Mouse (Mus musculus) kidney, embryonic 14.5 days (tissue): ENCODE results near the gene Clca2. TPM values are rescaled to one million over a fixed set of nuclear protein-coding genes. Genes with fewer than 3 reads are reported as not detected.

Source experiments
- ATAC-seq: fragments of 200-750 bp; cut with Nextera tagmentation; 2 replicates; pipeline ENCODE4 v1.8.0; 2017; ENCODE audit warnings: moderate number of reproducible peaks, mild to moderate bottlenecking, moderate TSS enrichment, moderate library complexity; ENCODE audit not compliant: low FRiP score, low TSS enrichment
- H3K27ac ChIP-seq: fragments of 300-500 bp; sonication (generic); 2 replicates; pipeline ENCODE4 v1.5.1; 2014; ENCODE audit warnings: low read depth, mild to moderate bottlenecking, low read length, moderate library complexity, mixed read lengths
- H3K27me3 ChIP-seq: fragments of 300-500 bp; sonication (generic); 2 replicates; pipeline ENCODE4 v1.6.1; 2014; ENCODE audit warnings: mild to moderate bottlenecking, low read length; ENCODE audit not compliant: control insufficient read depth, insufficient read depth
- H3K36me3 ChIP-seq: fragments of 300-500 bp; sonication (generic); 2 replicates; pipeline ENCODE4 v1.6.1; 2014; ENCODE audit warnings: low read length, mixed read lengths; ENCODE audit not compliant: control insufficient read depth, insufficient read depth
- H3K4me1 ChIP-seq: fragments of 300-500 bp; sonication (generic); 2 replicates; pipeline ENCODE4 v1.6.1; 2014; ENCODE audit warnings: low read length, mixed read lengths; ENCODE audit not compliant: control insufficient read depth, insufficient read depth
- H3K4me2 ChIP-seq: fragments of 300-500 bp; sonication (generic); replicated peaks from 2 replicates; pipeline ENCODE4 v1.6.1; 2014; ENCODE audit warnings: low read depth, mild to moderate bottlenecking, low read length
- H3K4me3 ChIP-seq: fragments of 300-500 bp; sonication (generic); 2 replicates; pipeline ENCODE4 v1.5.1; 2014; ENCODE audit warnings: mild to moderate bottlenecking, low read length
- H3K9ac ChIP-seq: fragments of 300-500 bp; sonication (generic); 2 replicates; pipeline ENCODE4 v1.6.1; 2014; ENCODE audit warnings: low read depth, mild to moderate bottlenecking, low read length, moderate library complexity
- H3K9me3 ChIP-seq: fragments of 300-500 bp; sonication (generic); 2 replicates; pipeline ENCODE4 v1.6.1; 2016; ENCODE audit warnings: low read length; ENCODE audit not compliant: control insufficient read depth
- WGBS: fragments of 180-500 bp; shearing (Covaris S2); extraction: QIAGEN DNeasy Blood & Tissue Kit; methylation state at CpG from one replicate; pipeline ENCODE4 v1.1.7; 2014; 5-methylcytosine and 5-hydroxymethylcytosine counted together
- polyA plus RNA-seq: library from polyadenylated mRNA; unstranded; fragments of >200 nt; fragmentation: Nextera tagmentation; extraction: Ambion mirVana; gene quantifications from 2 replicates; pipeline ENCODE4 v1.2.1, GENCODE M21; 2014

Gene Clca2
- polyA plus RNA-seq, 1 experiment from 2014 or later, result 0.22 TPM

DNA sequence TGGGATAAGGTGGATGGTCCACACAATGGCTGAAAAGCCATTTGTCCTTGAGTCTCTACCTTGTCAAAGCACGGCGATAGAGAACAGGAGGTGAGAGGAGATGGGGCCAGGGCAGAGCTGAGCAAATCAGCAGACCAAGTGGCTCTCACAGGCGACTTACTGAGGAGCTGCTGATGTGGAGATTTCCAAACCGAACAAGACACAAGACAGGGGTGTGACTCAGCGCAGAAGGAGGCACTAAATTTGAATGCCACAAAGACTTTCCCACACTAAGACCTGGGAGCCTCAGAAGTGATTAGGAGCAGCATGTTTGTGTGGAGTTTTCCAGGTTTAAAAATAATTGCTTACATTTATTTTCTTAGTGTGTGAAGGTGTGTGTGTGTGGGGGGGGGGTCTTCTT lies 4.5 kb upstream of the Clca2 start:
- Histone ChIP-seq H3K4me2 (no peak overlapping the region), H3K4me3 (no peak overlapping the region), H3K9me3 (peaks cover 3% of the 10 kb centered on the region), H3K27ac (no peak overlapping the region), H3K36me3 (no peaks in the 10 kb centered on the region), H3K9ac (no peak overlapping the region), H3K27me3 (no peaks in the 10 kb centered on the region), H3K4me1 (no peaks in the 10 kb centered on the region)
- 57% methylated on average over 5 of the region's 5 CpGs for WGBS
- ATAC-seq, result no peak

GRCm38 (mm10) chr3:145103321-145103720 lies 4.1 kb upstream of the Clca2 start:
- H3K4me2 ChIP-seq, result no peak overlapping the region
- no peak overlapping the region for H3K27ac ChIP-seq
- H3K27me3 ChIP-seq, result no peaks in the 10 kb centered on the region
- ATAC-seq, result no peak
- no peaks in the 10 kb centered on the region for H3K36me3 ChIP-seq
- H3K9me3 ChIP-seq, result no peaks in the 10 kb centered on the region
- H3K4me1 ChIP-seq, result no peaks in the 10 kb centered on the region
- H3K9ac ChIP-seq, result no peak overlapping the region
- WGBS, result 86% methylated on average over 2 of the region's 2 CpGs
- H3K4me3 ChIP-seq, result no peak overlapping the region

DNA sequence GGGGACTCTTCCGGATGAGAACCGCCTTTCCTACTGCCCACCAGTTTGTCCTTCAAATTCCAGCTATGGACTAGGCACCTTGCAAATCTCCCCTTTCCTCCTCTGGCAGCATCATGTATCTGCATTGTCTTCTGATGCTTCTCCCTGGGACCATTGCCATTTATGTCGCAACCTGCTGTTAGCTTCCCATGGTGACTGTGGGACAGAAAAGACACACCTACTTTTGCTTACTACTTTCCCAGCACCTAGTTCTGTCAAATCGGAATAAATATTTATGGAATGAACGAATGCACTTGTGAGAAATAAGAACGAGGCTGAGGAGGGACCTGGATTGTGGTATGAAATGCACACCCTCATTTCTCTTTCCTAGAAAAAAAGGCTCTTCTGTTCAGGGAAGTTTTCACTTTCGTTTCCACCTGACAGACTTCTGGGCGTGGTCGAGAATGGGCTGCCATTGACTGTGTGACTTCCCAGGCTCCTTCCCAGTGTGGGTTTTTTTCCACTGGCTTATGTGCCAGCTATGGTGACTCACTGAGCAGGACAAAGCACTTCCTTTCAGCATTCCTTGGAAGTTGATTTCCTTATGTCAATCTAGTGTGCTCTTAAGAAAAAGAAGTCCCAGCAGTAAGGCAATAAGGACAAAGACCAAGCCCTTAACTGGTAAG lies 2.8 kb upstream of the Clca2 start:
- Histone ChIP-seq H3K4me2 (no peak overlapping the region), H3K9me3 (no peaks in the 10 kb centered on the region), H3K4me3 (no peak overlapping the region), H3K27ac (no peak overlapping the region), H3K4me1 (no peaks in the 10 kb centered on the region), H3K27me3 (no peaks in the 10 kb centered on the region), H3K9ac (no peak overlapping the region), H3K36me3 (no peaks in the 10 kb centered on the region)
- WGBS, result 85% methylated on average over 9 of the region's 9 CpGs
- no peak for ATAC-seq

GRCm38 (mm10) chr3:145087857-145088598 lies 11.2 kb downstream of the Clca2 start:
- Histone ChIP-seq H3K4me1 (no peaks in the 10 kb centered on the region), H3K27ac (no peak overlapping the region), H3K9ac (no peak overlapping the region), H3K9me3 (no peaks in the 10 kb centered on the region; the same call in 1 of the 2 replicates), H3K27me3 (no peaks in the 10 kb centered on the region), H3K4me3 (no peak overlapping the region), H3K4me2 (no peak overlapping the region), H3K36me3 (no peaks in the 10 kb centered on the region)
- no peak for ATAC-seq
- 32% methylated on average over 8 of the region's 8 CpGs for WGBS

- 85% methylated on average over 14 of the region's 14 CpGs for WGBS
- Histone ChIP-seq H3K9ac (no peak overlapping the region), H3K4me3 (no peak overlapping the region), H3K4me1 (no peaks in the 10 kb centered on the region), H3K27ac (no peak overlapping the region), H3K4me2 (no peak overlapping the region), H3K36me3 (no peaks in the 10 kb centered on the region), H3K9me3 (no peaks in the 10 kb centered on the region; the same call in 1 of the 2 replicates), H3K27me3 (no peaks in the 10 kb centered on the region)
- no peak for ATAC-seq
Measured at GRCm38 (mm10) chr3:145086180-145086579, 13.1 kb downstream of the Clca2 start.

DNA sequence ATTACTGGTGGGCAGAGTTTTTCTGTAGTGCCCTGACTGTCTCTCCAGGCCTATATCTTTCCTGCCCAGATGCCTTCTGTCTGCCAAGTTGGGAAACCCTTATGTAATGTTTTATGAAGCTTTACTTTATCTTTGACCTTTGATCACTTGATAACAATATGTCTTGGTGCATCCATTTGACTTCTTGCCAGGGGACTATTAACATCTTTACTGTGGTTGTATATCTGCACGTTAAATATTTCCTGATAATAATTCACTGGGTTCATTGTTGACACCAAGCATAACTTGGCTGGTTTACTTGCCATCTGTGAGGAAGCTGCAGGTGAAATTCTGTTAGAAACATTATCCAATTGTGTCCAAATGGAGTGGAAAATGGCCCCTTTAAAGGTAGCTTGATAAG lies 16.2 kb downstream of the Clca2 start:
- ATAC-seq, result no peak
- H3K27me3 ChIP-seq, result no peaks in the 10 kb centered on the region
- no peak overlapping the region for H3K4me2 ChIP-seq
- no peak overlapping the region for H3K9ac ChIP-seq
- no peak overlapping the region for H3K27ac ChIP-seq
- H3K4me3 ChIP-seq, result no peak overlapping the region
- 65% methylated on average over 1 of the region's 1 CpGs for WGBS
- H3K4me1 ChIP-seq, result no peaks in the 10 kb centered on the region
- H3K36me3 ChIP-seq, result no peaks in the 10 kb centered on the region
- no peaks in the 10 kb centered on the region; the same call in 1 of the 2 replicates for H3K9me3 ChIP-seq

DNA sequence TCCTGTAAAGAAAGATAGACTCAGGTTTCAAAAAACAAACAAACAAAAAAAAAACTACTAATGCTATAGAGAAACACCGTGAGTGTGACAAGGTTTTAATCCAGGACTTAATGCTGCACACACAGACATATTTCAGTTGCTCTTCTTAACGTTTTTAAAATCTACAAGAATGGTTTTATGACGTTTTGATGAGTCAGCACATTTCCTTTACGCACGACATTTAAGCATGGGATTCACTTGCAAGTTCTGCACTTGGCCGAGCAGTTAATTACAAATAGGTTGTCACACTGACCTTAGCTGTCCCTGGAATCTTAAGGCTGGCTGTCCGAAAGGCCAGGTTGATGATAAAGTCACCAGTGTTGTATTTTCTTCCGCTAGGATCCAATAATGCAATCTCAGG lies 18.3 kb downstream of the Clca2 start:
- WGBS, result 71% methylated on average over 8 of the region's 8 CpGs
- Histone ChIP-seq H3K9ac (no peak overlapping the region), H3K27ac (no peak overlapping the region), H3K4me2 (no peak overlapping the region), H3K36me3 (no peaks in the 10 kb centered on the region), H3K4me1 (no peaks in the 10 kb centered on the region), H3K9me3 (no peaks in the 10 kb centered on the region; the same call in 1 of the 2 replicates), H3K27me3 (no peaks in the 10 kb centered on the region), H3K4me3 (no peak overlapping the region)
- no peak for ATAC-seq

GRCm38 (mm10) chr3:145078405-145078804 lies 20.8 kb downstream of the Clca2 start:
- Histone ChIP-seq H3K9ac (no peak overlapping the region), H3K27ac (no peak overlapping the region), H3K36me3 (no peaks in the 10 kb centered on the region), H3K27me3 (no peaks in the 10 kb centered on the region), H3K4me2 (no peak overlapping the region), H3K9me3 (no peaks in the 10 kb centered on the region), H3K4me1 (no peaks in the 10 kb centered on the region), H3K4me3 (no peak overlapping the region)
- no peak for ATAC-seq
- 80% methylated on average over 6 of the region's 6 CpGs for WGBS

DNA sequence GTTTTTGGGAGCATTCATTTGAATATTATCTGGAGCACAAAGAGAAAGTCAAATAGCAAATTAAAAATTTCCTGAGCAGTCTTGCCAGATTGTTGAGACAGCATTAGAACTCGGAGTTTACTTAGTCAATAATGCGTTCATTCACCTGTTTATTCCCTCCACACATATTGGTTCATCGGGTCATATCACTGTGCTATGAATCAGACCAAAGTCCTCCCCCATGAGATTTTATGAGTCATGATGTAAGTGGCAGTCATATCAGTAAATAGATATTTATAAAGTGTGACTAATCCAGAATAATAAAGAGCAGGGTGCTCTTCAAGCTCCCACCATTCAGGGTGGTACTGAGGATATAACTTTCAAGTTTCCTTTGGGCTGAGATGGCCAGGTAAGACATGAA lies 26.9 kb downstream of the Clca2 start:
- H3K4me2 ChIP-seq, result no peak overlapping the region
- no peak overlapping the region for H3K4me3 ChIP-seq
- no peaks in the 10 kb centered on the region for H3K36me3 ChIP-seq
- H3K27me3 ChIP-seq, result no peaks in the 10 kb centered on the region
- no peak overlapping the region for H3K27ac ChIP-seq
- no peaks in the 10 kb centered on the region for H3K4me1 ChIP-seq
- WGBS, result 94% methylated on average over 3 of the region's 3 CpGs
- no peak overlapping the region for H3K9ac ChIP-seq
- H3K9me3 ChIP-seq, result no peaks in the 10 kb centered on the region
- ATAC-seq, result no peak
